Mouse (Mus musculus): ENCODE results near the gene N4bp2l2.

N4bp2l2 gene

GRCm38 (mm10) chr5:150641440-150641839 lies 24.5 kb downstream of the N4bp2l2 start:
- no peak for DNase-seq

DNA sequence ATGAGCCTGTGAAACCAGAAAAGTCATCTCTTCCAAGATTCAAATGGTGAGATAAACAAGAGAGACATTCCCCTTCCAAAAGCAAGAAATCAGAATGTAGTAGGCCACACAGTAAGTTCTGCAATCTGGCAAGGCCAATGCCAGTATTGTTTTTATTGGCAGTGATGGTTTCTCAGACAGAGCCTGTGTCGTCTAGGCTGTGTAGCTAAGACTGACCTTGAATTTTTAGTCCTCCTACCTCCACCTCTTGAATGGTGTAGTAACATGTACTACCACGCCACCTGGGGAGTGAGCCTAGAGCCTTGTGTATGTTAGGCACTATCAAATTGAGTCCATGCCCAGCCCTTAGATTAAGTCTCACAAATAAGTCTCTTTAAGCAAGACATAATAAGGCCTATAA lies 36.3 kb downstream of the N4bp2l2 start:
- no peak for DNase-seq

DNA sequence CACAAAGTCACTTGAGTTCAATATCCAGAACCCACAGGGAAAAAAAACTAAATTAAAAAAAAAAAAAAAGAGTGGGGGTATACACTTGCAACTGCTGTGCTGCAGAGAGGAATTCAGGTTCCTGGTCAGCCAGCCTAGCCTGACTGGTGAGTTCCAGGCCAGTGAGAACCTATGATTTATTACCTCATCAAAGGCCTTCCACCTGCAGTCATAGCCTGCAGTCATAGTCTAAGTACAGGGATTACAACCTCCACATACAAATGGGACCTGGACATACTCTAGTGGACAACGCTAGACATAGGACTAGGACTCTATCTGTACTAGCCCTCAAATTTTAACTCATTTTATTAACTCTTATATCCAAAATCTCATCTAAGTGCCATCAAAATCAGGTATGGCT lies 36.7 kb downstream of the N4bp2l2 start:
- DNase-seq: no peak

GRCm38 (mm10) chr5:150625528-150625927 lies 40.5 kb downstream of the N4bp2l2 start:
- no peak for DNase-seq

- DNase-seq: peak in 1 of 2 experiments; percentile 38
Observed at GRCm38 (mm10) chr5:150622792-150623191, 43.2 kb downstream of the N4bp2l2 start.

DNA sequence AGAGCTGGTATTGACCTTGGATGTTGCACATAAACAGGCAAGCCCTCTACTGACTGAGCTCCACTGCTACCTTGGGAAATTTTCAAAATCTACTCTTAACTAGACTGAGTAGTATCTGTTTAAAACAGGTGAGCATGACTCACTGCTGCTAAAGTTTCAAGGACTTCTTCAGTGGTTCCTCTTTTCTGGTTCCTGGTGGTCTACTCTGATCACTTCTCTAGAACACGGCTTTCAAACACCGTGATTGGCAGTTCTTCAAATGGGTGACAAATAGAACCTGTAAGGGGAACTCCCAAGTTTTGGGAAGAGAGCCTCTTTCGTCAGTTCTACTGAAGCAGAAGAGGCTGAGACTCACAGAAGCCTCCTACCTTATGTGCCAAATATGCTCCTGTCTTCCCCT lies 44.4 kb downstream of the N4bp2l2 start:
- DNase-seq: no peak

DNA sequence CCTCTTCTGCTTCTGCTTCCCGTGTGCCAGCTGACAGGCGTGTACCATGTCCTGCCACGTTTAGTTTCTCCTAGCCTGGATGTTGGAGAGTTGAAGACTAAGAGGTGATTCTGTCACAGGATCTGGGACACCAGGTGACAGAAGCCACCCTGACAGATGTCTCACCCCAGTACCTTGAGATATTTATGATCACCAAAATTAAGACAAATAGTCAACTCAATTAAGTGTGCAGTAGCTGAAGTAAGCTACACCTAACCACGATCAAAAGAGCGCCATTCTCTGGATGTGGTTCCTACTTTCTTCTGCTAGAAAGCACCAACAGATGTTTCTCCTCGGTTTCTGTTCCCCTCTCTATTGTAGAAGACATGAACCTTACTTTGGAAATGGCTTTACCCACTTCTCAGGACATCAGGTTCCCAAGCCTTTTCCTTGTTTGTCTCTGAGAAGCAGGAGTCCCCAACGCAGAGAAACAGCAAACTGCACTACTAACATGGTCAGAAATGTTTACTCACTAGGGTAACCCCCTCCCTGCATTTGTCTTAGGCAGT lies 45.3 kb downstream of the N4bp2l2 start:
- DNase-seq: no peak

DNA sequence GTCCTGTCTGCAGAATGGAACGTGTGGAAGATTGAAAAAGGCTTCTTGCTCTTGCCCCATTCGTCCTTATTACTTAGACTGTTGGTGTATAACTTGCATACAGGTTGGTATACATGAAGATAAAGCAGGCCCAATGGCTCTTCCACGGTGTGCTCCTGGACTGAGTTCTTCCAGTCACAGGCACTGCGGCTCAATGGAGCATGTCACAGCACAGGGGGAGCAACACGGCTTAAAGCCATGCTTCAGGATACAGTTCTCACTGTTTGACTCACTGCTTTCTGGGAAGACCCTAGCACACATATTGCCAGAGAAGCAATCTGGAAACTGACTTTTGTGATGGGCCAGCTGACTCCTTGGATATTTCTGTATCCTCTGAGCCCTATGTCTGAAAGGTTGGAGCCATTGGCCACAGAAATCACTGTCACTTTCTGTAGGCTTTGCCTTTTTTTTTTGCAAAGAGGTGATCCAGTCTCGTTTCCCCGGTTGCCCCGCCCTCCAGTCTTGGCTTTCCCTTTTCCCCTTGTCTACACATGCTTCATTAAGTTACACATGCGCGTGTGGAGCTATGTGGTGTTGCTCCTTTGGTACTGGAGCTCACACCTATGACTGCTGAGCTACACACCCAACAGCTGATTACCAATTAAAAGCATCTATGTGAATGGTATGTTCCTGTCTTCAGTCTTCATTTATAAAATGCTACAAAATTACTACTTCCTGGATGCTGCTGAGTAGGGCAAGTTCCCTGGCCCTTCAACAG lies 47.2 kb downstream of the N4bp2l2 start:
- DNase-seq: no peak

- no peak for DNase-seq
Observed at GRCm38 (mm10) chr5:150616731-150617130, 49.3 kb downstream of the N4bp2l2 start.

GRCm38 (mm10) chr5:150616216-150616615 lies 49.8 kb downstream of the N4bp2l2 start:
- DNase-seq: no peak

- DNase-seq: no peak
Observed at GRCm38 (mm10) chr5:150614054-150614453, 51.9 kb downstream of the N4bp2l2 start.

GRCm38 (mm10) chr5:150611697-150612096 lies 54.3 kb downstream of the N4bp2l2 start:
- no peak for DNase-seq

DNA sequence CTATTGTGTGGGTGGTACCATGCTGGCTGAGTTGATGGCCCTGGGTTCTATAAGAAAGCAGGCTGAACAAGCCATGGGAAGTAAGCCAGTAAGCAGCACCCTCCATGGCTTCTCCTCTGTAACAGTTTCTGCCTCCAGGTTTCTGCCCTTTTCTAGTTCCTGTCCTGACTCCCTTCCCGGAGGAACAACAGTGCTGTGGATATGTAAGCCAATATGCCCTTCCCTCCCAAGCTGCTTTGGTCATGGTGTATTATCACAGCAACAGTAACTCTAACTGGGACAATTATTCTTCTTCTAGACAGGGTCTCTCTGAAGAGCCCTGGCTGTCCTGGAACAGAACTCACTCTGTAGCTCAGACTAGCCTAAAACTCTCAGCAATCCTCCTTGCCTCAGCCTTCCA lies 54.8 kb downstream of the N4bp2l2 start:
- DNase-seq: no peak

GRCm38 (mm10) chr5:150607631-150608030 lies 58.4 kb downstream of the N4bp2l2 start:
- no peak for DNase-seq

DNA sequence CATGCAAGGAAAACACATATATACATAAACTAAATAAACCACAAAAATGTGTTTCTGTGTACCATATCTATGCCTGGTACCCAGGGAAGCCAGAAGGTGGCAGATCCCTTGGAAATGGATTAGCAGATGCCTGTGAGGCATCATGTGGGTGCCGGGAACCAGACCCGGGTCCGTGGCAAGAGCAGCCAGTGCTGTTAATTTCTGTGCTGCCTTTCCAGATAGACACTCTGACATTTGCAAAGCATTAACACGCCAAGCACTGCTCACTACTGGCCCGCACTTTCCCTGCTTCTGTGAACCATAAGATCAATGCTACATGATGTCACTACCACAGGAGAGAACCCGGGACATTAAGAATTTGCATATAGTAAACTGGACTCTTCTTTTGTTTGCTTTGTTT lies 59.9 kb downstream of the N4bp2l2 start:
- no peak for DNase-seq

DNA sequence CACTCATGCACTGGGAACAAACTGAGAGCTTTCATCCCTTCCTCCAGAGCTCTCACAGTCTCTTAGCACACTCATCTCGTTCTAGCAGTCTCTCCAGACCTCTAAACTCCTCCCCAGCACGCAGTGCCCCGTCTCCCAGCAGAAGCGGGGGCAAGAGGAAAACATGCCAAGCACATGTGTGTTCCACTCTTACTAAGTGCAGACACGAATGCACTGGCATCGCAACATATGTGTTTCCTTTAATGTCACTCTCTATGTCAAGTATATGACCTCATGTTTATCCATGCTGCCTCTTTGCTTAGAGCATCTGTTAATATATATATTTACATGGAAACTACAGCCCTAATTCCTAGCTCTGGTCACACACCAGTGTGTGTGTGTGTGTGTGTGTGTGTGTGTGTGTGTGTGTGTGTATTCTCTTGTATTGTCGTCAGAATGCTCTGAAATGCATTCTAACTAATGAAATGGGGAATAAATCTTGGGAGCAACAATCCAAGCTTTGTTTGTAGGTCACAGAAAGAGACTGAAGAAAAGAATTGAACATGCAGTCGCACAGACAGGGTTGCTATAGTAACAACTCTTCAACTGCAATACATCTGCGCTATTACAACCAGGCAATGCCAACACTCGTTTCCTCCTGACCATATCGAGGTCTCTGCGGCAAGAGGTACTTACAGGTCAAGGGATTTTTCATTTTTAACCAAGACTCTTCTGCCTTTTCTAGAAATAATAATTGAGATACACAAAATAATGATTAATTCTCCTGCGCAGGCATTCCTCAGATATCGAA lies 64.3 kb downstream of the N4bp2l2 start:
- DNase-seq: no peak

DNA sequence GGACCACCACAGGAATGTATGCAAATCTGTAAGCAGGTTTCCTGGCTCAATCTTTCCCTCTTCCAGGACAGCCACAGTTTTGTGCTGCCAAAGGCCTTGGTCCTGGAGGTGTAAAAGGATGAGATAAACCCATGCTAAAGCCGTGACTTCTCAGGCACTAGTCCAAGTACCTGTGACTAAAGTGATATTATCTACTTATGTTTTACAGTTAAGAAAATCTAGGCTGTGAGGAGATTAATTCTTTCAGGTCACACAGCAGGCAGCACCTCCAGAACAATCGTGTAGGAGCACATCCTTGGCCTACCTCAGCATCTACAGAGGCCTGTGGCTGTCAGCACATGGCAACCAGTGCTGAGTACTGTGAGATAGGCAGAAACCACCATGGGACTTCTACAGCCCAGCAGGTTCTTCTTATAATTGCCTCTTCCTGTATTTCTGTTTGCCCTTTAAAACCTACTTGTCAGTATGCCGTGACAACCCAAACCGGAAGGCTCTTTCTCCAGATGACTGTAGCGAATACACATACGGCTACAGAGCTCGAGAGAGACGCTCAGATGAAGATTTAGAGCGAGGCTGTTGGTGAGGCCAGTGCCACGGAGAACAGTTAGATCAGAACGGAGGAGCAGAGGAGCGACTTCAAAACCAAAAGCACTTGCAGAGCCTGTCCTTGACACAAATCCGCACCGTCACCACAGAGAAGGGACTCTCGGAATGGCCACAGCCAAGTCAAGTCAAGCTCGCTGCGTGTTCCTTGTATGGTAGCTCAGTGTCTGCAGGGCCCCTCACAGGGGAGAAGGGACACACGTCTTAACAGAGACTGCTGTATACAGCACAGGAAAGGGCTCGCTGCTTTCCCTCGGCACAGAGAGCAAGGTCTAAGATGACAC lies 65.2 kb downstream of the N4bp2l2 start:
- DNase-seq: no peak

DNA sequence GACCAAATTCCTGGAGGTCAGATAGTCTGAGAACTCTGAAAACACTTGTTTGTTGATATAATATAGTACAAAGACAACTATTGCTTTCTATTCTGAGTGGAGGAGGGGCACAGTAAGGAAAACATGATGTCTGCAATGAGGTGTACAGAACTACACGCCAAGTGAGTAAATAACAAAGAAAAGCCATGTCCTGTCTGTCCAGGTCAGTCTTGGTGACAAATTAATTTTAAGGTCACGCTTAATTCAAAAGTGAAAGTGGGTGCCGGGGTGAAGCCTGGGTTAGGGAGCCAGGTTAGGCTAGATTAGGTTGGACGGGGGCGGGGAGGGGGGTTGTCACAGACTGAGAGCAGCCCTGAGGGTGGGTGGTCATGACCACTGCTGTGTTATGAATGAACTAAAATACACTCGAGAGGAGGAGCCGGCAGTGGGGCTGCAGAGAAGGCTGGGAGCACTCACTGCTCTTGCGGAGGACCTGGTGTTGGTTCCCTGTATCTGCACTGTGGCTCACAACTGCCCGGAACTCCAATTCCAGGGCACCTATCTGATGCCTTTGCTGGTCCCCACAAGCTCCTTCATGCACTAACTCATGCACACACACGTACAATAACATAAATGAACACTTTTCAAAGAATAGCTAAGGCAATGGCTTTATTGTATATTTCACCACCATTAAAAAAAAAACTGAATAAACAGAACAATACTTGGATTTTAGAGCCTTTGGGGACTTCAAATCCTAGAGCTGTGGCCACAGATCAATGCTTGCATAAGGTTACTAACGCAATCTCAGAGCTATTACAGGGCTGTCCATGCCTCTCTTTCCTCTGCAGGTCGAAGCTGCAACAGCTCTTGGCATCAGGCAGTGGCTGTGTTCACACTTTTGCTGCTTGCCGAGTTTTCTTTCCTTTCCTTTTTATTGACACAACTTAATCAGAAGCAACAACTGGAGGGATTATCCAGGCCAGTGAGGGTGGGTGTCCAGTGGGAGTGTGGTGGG lies 66.4 kb downstream of the N4bp2l2 start:
- no peak for DNase-seq

DNA sequence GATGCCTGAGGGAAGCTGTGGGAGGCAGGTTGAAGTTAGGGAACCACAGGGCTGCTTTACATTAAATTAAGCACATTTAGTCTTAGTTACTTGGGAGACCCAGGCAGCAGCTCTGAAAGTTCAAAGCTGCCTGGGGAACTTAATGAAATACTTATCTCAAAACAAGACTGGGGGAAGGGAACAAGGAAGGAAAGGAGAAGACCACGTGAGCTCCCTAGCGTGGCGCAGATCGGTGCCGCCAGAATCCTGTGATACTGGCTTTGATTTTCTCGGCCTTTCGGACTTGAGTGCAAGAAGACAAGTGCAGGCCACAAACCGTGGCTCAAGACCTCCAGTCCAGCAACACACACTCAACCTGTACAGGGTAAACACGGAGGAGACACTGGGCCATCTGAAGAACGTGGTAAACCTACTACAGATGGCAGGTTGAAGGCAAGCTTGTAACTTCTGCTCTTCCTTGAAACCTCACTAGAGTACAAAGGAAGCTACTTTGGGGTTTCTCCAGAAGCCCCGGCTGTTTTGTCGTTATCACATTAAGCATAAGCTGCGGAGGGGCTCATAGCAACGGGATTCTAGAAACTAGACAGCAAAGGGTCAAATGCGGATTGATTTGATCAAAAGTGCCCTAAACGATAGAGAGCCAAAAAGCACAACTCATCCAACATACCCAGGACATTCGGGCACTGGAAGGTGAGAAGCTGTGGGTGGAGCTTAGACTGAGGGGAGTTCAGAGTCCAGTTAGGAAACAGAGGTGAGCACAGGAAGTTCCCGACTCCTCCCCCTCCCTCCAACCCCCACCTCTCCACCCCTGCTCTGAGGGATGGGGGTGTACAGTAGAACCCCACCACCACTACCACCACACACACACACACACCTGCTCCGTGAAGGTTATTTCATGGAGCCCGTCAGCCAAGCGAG lies 67.5 kb downstream of the N4bp2l2 start:
- DNase-seq: no peak

DNA sequence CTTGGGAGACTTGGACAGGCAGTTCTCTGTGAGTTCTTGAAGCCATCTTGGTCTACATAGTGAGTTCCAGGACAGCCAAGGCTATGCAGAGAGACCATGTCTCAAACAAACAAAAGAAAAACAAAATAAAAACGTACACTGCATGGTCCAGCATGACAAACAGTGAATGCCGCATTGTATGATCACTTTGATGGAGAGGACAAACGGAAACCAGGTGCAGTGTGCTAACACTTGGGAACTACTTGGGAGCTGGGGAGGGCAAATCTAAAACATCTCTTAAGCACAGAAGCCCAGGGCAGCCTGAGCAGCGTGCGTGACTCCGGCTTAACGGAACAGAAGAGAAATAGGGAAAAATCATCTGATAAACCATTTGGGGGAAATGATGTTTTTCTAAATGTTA lies 68.9 kb downstream of the N4bp2l2 start, which contains the start of gene N4bp2l1:
N4bp2l1 (minus strand) TSS at position 101 of the 400 bp plus-strand sequence.
- DNase-seq: no peak
